Mouse (Mus musculus) 3134 (cell line): ENCODE data around the gene Npr1.

Source experiments
- DNase-seq: peaks from one replicate; pipeline ENCODE4 v3.0.0-alpha.2; 2011; ENCODE audit warnings: low spot score; ENCODE audit not compliant: insufficient read length; ENCODE audit errors: extremely low read depth

Npr1 gene

DNA sequence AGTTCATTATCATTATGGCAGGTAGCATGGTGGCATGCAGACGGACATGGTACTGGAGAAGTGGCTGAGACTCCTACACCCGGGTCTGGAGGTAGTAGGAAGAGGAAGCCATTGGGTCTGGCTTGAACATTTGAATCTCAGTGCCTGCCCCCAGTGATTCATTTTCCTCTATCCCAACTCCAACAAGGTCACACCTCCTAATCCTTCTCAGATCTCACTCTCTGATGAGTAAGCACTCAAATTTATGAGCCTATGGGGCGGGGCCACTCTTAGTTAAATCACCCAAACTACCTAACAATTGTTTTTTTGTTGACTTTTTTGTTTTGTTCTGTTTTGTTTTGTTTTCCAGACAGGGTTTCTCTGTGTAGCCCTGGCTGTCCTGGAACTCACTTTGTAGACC, 21.7 kb downstream of the Npr1 start:
- DNase-seq = no peak

DNA sequence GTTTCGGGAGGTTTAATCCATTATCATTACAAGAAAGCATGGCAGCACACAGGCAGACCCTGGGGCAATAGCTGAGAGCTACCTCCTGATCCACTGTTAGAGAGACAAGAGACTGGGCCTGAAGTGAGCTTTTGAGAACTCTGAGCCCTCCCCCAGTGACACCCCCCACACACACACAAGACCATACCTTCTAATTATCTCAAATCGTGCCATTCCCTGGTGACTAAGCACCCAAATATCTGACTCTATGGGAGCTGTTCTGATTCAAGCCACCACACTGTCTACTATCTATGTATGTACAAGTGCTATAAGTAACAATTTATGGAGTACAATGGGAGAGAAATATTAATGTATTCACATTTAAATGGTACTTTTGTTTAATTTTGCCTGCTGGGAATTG, 24.9 kb downstream of the Npr1 start:
- no peak for DNase-seq

DNA sequence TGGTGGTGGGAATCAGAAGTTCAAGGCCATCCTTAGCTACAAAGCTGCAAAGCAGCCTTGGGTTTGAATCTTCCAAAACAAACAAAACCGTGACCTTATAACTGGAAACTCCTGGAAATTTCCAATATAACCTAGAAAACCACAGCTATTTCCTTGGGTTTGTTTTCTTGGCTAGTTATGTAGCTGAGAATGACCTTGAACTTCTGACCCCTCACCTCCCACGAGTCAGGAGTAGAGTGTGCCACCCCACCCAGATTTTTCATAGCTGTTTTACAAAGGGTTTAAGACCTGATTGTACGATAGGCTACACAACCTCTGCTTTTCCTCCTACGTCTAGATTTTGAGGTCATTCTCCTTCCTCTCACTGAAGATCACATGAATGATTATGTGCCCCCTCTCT, 28.5 kb downstream of the Npr1 start:
- DNase-seq = no peak

DNA sequence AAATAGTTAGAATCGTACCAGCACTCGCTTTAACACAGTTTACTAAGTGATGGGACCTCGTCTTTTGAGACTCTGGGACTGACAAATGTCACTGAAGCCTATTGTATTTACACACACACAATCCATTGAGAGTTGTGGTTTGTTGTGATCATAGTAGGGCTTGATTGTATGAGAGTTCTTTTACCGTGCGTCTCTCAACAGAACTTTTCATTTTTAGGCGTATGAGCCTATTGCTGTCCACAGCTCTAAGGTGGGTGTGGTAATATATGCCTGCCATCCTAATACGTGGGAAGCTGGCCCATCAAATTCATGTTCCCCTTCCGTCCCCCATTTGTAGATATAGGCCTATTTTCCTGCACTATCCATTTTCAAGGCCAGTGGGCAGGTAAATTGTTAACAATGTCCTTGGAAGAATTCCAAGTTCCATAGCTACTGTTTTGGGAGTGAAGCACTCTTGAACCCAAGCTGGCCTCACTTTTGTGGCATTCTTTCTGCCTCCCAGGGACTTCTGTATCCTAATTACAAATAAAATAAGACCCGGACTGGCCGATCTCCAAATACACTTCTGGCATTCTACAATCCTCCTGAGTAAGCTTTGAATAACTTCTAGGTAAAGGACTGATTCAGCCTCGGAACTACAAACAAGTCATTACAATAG, 31.5 kb downstream of the Npr1 start:
- no peak for DNase-seq

DNA sequence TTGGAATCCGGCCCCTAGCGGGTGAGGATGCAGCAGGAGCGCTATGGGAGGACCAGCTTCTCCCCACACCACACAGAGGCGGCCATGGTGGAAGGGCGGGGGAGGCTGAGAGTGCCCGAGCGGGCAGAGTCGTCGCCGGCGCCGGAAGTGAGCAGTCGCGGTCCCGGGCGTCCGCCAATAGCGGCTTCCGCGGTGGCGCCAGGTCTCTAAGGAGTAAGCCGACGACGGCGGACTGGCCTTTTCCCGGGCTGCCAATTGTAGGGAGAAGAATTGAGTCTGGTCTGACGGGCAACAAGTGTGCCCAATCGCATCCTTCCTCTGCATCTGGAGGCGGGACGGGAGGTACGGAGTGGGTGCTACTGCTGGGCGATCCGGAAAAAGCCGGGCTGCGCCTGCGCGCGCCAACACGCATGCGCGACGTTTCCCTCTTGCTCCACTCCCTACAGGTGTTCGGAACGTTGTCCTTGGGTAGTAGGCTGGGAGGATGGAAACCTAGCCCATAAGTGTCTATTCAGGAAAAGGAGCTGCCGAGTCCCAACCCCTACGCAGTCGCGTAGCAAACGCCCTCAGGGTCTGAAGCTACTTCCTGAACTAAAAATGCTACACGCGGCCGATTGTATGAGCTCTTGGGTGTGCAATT, 32.2 kb downstream of the Npr1 start, which contains the start of gene Ints3:
Ints3 (minus strand) TSS at position 242 of the 640 bp plus-strand sequence.
- peak; percentile 99 for DNase-seq

DNA sequence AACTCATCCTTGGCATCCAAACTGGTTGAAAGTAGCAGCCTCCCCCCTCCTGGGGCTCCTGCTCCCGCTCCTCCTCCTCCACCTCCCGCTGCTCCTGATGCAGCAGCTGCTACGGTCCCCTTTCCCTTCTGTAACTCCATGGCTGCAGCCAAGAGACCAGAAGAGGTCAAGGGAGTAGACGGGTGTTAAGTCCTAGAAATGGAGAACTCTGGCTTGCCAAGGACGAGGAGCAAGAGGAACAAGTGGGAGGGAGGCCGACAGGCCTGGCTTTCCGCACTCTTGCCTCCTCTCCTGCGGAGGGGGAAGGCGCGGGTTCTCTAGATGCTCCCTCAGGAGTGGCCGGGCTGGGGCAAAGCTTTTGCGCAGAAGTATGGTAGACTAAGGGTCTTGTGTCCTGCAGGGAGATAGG, 32.9 kb downstream of the Npr1 start:
- peak; percentile 61 for DNase-seq

DNA sequence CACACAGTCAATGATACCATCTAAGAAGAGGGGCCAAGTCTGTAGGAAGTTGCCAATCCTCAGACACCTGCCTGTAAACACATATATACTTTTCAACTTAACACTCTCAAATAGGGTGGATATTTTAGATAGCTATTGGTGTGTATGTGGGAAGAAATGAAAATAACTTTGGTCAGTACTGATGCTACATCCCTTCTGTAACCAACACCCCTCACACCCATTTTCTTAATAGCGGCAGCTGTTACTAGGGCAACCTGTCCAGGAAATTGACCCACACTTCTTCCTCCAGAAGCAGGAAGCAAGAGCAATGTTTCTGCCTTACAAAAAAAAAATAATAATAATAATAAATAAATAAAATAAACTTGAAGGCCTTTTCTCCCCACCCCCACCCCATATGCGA, 33.3 kb downstream of the Npr1 start:
- DNase-seq = no peak

DNA sequence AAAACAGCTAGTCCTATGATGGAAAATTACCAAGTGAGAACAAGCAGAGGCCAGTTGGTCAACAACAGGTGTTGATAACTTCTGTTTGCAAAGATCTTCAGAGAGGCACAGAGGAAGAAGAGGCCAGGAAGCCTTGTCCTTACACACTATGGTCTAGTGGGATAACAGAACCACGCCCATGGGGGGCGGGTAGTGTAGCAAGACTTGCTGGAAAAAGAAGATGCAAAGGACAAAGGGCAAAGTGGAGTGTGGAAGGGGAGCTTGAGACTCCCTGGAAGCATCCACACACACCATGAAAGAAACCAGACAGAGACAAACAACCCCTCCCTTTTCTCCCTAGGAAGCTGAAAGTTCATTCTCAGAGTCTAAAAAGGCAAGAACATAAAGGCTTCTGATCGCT, 36.1 kb downstream of the Npr1 start:
- DNase-seq = no peak

- no peak for DNase-seq
Measured at GRCm38 (mm10) chr3:90428186-90428585, 37.5 kb downstream of the Npr1 start.

DNA sequence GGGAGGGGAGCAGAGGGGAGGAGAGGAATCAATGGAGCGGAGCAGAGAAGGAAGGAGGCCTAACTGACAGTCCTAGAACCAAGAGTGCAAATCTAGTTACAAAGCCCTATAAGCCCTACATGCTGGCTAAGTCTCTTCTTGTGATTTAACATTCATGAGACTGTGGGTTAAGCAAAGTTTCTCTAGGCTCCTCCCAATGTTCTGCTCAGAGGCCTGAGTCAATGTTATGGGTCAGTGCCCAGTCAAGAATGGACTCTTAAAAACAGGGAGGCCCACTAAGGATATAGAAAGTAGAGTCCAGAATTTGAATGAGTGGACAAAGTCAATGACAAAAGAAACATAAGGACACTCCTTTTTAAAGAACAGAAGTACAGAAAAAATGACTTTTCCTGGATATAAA, 38.1 kb downstream of the Npr1 start:
- DNase-seq = no peak

DNA sequence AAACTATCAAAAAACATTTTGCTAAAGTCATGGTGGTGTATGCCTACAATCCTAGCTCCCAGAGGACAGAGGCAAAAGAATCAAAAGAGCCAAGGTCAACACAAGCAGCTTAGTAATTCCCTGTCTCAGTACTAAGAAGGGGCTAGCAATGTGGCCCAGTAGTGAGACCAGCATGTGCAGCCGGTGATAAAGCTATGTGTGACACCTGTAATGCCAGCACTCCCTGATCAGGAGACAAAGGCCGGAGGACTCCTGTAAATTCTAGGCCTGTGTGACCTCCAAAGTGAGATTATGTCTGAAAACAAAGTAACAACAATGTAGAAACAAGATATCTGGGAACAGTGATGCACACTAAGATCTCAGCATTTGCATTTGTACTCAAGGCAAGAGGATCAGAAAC, 40.2 kb downstream of the Npr1 start:
- no peak for DNase-seq

DNA sequence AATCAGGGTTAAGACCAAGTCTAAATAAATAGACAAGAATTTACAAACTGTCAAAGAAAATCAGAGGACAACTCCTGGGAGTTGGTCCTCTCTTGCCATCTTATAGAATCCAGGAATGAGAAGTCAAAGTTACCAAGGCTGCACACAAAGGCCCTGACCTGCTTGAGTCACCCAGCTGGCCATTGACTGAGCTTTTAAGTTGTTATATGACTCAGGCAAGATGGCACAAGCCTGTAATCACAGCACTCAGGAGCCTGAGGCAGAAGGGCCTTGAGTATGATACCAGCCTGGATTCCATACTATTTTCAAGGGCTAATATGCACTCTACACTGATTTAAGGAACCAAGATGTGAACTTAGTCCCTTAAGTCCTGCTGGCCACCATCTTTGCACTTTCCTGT, 42.1 kb downstream of the Npr1 start:
- no peak for DNase-seq

- no peak for DNase-seq
Measured at GRCm38 (mm10) chr3:90420696-90421095, 45.0 kb downstream of the Npr1 start.

DNA sequence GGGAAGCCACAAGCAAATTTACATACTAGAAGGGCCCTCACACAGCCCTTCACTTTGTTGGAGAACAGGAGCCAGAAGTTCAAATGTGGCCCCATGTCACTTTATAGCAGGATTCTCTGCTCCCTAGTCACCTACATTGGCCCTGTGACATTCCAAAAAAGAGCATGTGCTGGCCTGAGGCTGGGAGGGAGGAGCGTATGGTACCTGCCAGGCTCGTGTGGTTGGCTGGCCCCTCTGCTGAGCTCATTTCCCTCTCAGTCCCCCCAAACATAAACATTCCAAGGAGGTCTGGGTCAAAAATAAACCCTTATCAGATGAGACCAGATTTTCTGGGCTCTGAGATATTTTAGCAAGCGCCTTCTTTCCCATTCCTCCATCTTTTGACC, 52.7 kb downstream of the Npr1 start:
- DNase-seq = no peak

DNA sequence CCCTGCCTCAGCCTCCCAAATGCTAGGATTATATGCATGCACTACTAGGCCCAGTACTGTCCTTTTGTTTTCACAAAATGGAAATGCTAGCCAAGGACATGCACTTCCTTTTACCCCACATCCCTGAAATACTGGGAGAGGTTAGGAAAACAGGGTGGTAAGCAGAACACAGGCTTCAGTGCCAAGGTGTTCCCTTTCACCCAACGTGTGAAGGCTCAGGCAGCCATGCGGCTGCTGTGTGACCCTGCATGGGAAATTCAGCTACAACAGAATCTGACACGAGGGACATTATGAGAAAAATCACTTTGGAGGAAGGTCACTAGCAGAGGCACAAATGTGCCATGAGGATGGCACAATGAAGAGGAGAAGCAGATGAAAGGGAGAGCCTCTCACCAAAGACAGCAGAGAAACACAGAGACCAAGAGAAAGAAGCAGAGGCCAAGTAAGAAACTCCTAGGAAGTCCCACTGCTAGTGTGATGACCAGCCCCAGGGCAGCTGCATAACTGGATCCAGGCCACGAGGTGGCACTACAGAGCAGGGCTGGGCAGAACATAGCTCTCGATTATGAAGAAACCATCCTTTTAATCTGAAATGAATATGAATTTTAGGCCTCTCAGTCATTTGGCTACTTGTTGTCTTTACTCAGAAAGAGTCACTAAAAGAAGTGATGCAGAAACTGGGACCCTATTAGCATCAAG, 53.2 kb downstream of the Npr1 start:
- DNase-seq = peak; percentile 37

- DNase-seq = no peak
Measured at GRCm38 (mm10) chr3:90408721-90409120, 56.9 kb downstream of the Npr1 start.

DNA sequence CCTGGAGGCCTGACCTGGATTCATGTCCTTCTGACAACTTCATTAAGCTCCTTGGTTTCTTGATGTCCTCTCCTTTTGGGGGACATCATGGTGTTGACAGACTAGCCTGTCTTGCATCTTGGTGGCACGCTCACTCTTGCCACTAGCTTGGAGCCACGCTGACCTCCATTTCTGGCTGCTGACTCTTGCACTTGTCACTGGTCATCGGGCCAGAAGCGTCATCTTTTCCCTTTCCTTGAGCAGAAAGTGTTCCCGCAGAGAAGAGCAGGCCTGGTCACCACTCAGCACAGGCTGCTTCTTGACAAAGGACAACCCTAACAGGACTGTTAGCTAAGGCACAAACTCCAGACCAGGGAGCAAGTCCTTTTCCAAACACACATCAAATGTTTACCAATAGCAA, 59.3 kb downstream of the Npr1 start:
- no peak for DNase-seq

- no peak for DNase-seq
Measured at GRCm38 (mm10) chr3:90404609-90405008, 61.1 kb downstream of the Npr1 start.

GRCm38 (mm10) chr3:90404121-90404520, 61.5 kb downstream of the Npr1 start:
- DNase-seq = no peak

DNA sequence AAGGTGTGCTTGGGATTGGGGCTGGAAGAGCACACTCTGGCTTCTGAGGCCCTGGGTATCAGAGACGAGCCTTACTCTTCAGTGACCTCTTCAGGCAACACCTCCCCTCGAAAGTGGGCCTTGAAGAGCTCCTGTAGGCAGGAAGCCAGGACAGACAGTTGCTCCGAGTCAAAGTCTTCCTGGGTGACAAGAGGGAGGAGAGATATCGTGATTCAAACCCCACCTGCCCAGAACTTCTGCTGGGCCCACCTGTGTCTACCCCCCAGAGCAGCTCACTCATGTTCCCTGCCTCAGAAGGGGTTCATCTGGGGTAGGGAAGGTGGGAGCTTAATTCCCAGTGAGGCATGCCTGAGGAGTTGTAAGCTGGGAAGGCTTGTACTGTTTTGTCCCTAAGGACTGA, 64.7 kb downstream of the Npr1 start:
- no peak for DNase-seq
